Mouse (Mus musculus) hematopoietic stem cell, adult 5-6 weeks (primary cell): Measurements from ENCODE around the gene Entpd2. TPM values are rescaled to one million over a fixed set of nuclear protein-coding genes. Genes with fewer than 3 reads are reported as not detected.
"Not testable (repeated sequence)": the region's sequence is repeated elsewhere in the genome, so short reads cannot be mapped to it uniquely, and the experiment has no call there.

Source experiments
- ATAC-seq, 2 experiments: fragments of 125-278 bp in 1 of 2; replicated peaks in 1 of 2; 2 replicates each; pipeline ENCODE4 v1.8.0; 2016 to 2017; ENCODE audit warnings: inconsistent platforms in 2 of 2, mild to moderate bottlenecking in 2 of 2, moderate number of reproducible peaks in 2 of 2, low read depth in 1 of 2, moderate TSS enrichment in 1 of 2; ENCODE audit not compliant: low FRiP score in 2 of 2, poor library complexity in 2 of 2, severe bottlenecking in 2 of 2, insufficient read depth in 1 of 2, low TSS enrichment in 1 of 2
- total RNA-seq: library from RNA; stranded (forward); fragments of 172-1452, 232-1000 nt; gene quantifications from 2 replicates; pipeline ENCODE4 v1.2.3, GENCODE M21; 2017

Gene Entpd2
- total RNA-seq, 1 experiment from 2014 or later = not detected

GRCm38 (mm10) chr2:25373431-25373830 lies 22.2 kb upstream of the Entpd2 start:
- ATAC-seq = no peak

DNA sequence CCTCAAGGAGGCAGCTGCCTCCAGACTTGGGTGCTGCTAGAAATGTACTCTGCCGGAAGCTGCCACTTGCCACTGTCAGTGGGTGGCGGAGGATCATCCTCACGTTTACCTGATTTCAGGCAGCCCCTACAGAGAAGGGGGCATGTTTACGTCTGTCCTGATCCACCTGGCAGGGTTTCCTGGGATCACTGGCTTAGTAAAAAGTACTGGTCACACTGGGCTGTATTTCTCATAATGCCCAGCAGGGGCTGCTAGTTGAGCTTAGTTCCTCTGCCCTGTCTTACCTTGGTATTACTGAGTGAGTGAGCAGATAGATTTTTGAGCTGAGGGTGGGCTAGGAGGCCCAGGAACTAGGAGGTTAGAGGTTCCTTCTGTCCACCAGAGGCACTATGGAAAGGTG lies 19.1 kb upstream of the Entpd2 start:
- 0 out of 4 replicates have a peak, but pooled peaks of 1 of the 2 experiments have one; percentile 26 for ATAC-seq

DNA sequence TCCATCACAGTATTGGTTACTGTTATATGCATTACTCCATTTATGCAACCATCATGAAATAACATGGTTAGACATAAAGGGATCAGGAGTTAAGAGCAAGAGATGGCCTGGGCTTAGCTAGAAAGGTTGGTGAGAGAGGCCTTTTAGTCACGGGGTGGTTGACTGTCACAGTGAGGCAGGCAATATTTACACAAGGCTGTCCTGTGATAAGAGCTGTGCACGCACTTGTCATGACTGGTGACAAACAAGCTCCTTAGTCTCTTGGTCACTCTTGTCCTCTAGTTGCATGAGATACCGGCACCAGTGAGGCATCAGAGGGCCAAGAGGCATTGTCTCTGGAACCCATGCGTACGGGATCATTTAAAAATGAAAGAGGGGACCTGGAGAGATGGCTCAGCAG lies 11.2 kb upstream of the Entpd2 start:
- ATAC-seq = no peak

DNA sequence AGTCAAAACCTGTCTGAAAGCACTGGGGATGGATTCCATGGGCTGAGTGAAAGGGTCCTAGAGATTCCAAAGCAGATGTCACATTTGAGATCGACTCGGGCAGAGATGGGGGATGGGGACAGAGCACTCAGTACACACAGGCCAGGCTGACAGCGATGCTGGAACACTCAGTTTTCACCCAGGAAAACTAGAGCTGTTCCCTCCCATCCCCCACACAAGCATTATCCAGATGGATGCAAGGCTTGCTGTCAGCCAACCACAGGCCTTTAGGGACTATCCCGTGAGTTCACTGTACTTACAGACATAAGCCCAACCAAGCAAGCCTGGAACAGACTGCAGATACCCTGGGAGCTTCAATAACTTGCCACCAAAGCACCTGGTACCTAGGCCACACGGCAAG lies 4.4 kb upstream of the Entpd2 start:
- no peak for ATAC-seq

DNA sequence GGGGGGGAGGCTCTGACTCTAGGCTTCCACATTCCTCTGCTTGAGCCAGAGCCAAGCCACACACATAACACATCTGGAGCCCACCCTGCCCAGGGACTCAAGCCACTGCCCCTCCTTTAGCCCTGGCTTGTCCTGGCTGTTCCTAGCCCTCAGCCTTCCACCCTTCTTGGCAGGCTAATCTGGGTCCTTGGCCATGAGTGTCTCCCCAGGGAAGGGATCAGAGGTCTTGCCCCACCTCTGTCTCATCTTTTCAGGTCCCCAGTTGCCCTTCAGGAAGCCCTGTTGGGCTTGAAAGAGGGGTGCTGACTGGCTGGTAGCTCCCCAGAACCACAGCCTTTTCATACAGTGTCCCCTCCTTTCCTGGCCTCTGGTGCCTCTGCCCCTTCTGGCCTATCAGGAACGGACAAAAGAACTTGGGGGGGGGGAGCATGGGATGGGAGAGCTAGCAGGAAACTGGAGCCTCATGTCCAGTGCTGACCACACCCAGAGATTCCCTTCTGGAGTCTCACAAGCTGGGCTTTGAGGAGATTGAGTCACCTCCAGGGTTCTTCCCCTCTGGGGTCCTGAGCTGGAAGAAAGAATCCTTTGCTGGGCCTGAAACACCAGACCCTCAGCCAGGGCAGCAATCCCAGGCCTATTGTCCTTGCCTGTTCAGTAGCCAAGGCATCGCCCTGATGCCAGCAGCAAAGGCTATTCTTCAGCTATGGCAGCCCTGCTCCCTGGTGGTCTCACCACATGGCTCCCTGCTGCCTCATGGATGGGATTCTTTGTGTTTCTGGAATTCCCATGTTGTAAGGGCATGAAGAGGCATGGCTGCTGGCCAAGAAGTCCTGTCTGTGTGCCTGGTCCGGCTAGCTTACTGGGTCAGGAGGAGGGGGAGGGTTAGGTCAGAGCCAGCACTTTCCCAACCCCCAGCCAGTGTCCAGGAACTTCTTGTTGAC lies 1.1 kb upstream of the Entpd2 start:
- ATAC-seq = no peak

DNA sequence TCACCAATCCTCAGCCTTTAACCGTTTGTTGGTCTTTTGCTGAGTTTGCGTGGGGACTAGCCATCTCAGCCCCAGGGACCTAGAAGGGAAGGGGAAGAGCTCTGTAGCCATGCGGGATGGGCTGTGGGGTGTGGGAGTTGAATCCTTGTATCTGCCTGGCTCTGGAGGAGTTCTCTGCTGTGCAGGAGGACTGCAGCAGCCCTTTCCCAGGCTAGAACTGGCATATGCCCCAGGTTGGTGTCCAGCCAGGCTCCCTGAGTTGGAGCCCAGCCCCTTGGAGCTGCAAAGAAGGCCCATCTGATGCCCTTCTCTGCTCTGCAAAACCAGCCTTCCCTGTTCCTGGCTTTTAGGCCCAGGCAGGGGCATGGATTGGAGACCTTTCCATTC lies 916 bp downstream of the Entpd2 start:
- ATAC-seq = no peak

- ATAC-seq = no peak
Measured at GRCm38 (mm10) chr2:25397010-25397409, 1.3 kb downstream of the Entpd2 start.

- no peak for ATAC-seq
Measured at GRCm38 (mm10) chr2:25398065-25398464, 2.4 kb downstream of the Entpd2 start.

- ATAC-seq = no peak
Measured at GRCm38 (mm10) chr2:25399051-25399450, 3.4 kb downstream of the Entpd2 start, which contains the start of gene Npdc1. Gene Npdc1 (plus strand): TSS chr2:25399351.

GRCm38 (mm10) chr2:25400291-25400690 lies 4.6 kb downstream of the Entpd2 start:
- no peak for ATAC-seq

GRCm38 (mm10) chr2:25400764-25401163 lies 5.1 kb downstream of the Entpd2 start:
- peak in 1 of 2 experiments; percentile 41; a peak in 1 of 4 replicates for ATAC-seq

- peak; percentile 14 to 38; a peak in 2 of 4 replicates for ATAC-seq
Measured at GRCm38 (mm10) chr2:25402377-25402971, 6.8 kb downstream of the Entpd2 start.

DNA sequence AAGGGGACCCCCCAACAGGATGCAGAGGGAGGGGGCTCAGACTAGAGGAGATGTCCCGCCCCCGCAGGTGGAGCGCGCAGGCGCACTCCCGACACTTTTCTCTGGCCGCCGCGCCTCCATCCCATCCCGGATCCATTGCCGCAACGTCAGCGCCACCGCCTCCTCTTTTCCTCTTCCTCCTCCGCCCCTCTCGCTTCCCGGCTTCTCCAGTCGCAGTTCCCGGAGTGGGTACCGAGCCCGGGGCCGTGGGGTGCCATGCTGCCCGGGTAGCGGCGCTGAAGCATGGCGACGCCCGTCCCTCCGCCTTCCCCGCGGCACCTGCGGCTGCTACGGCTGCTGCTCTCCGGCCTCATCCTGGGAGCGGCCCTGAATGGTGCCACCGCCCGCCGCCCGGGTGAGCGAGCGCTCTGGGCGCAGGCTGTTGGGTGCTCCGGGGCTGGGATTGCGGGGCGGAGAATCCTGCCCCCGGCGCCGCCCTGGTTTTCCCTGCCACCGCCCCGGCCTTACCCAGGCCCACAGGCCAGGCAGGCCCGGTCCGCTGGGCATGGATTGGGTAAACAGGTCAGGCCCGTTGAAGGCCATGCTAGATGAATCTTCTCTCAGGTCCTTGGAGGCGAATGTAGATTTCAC lies 7.4 kb downstream of the Entpd2 start:
- ATAC-seq = no peak

- ATAC-seq = no peak
Measured at GRCm38 (mm10) chr2:25403994-25404393, 8.3 kb downstream of the Entpd2 start.

DNA sequence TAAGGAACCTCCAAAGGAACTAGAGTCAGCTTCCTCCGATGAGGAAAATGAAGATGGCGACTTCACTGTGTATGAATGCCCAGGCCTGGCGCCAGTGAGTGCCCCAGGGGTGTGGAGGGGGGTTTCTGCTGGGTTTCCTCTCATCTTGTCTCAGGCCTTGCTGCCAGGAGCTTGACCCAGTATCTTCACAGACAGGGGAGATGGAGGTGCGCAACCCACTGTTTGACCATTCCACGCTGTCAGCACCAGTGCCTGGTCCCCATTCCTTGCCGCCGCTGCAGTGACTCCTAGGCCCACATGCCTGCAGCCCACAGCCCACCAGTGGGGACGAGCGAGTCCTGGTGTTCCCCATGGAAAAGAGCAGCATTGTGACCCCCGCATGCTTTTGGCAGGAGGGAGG lies 13.2 kb downstream of the Entpd2 start:
- ATAC-seq = no peak

- not testable (repeated sequence) for ATAC-seq
Measured at GRCm38 (mm10) chr2:25413436-25413835, 17.8 kb downstream of the Entpd2 start.

DNA sequence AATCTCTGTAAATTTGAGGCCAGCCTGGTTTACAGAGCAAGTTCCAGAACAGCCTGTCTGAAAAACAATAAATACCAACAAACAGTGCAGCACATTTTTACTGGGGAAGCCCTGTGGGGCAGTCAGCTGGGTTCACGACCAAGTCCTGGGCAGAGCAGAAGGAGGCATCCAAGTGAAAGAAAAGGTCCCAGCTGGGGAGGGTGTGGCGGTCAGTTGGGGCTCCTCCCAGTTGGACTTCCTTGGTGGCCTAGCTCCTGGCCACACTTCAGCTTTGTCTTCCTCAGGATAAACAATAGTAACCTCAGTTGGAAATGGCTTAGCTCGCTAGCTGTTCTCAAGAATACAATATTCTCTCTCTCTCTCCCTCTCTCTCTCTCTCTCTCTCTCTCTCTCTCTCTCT lies 21.8 kb downstream of the Entpd2 start:
- ATAC-seq = no peak

- ATAC-seq = peak; percentile 13 to 27; a peak in 1 of 4 replicates
Measured at GRCm38 (mm10) chr2:25421896-25422295, 26.2 kb downstream of the Entpd2 start.
